Mouse (Mus musculus) testis, adult 2 months (tissue): ENCODE measurements around the gene Fam72a. TPM values are rescaled to one million over a fixed set of nuclear protein-coding genes. Genes with fewer than 3 reads are reported as not detected.

Source experiments
- H3K27ac ChIP-seq: fragments of 200-500 bp; 2 replicates; pipeline ENCODE4 v1.5.1; 2012; ENCODE audit warnings: low read depth, low read length; ENCODE audit not compliant: control insufficient read depth, insufficient read depth
- H3K27me3 ChIP-seq: fragments of 200-500 bp; 2 replicates; pipeline ENCODE4 v1.6.1; 2012; ENCODE audit warnings: mild to moderate bottlenecking, low read length, moderate library complexity; ENCODE audit not compliant: control insufficient read depth, insufficient read depth
- H3K36me3 ChIP-seq: fragments of 200-500 bp; 2 replicates; pipeline ENCODE4 v1.6.1; 2012; ENCODE audit warnings: mild to moderate bottlenecking, low read length; ENCODE audit not compliant: control insufficient read depth, insufficient read depth
- H3K4me1 ChIP-seq: fragments of 200-500 bp; 2 replicates; pipeline ENCODE4 v1.6.1; 2012; ENCODE audit warnings: low read length; ENCODE audit not compliant: control insufficient read depth, insufficient read depth
- H3K4me3 ChIP-seq: fragments of 200-500 bp; 2 replicates; pipeline ENCODE4 v1.5.1; 2012; ENCODE audit warnings: low read depth, mild to moderate bottlenecking, low read length, moderate library complexity, mixed read lengths; ENCODE audit not compliant: control insufficient read depth
- CTCF ChIP-seq: fragments of 200-500 bp; IDR thresholded peaks from 2 replicates; pipeline ENCODE4 v1.5.1; 2012; ENCODE audit warnings: low read depth, mild to moderate bottlenecking, inconsistent platforms, low read length, moderate library complexity; ENCODE audit not compliant: control insufficient read depth, insufficient read depth, insufficient replicate concordance
- POLR2A ChIP-seq: fragments of 200-500 bp; IDR thresholded peaks from 2 replicates; pipeline ENCODE4 v1.6.1; 2012; ENCODE audit warnings: low read depth, mild to moderate bottlenecking, inconsistent platforms, low read length, moderate library complexity; ENCODE audit not compliant: control insufficient read depth
- polyA plus RNA-seq: library from polyadenylated mRNA; depleted of rRNA; stranded (reverse); fragments of >200 nt; gene quantifications from 2 replicates; pipeline ENCODE4 v1.2.3, GENCODE M21; 2012; rRNA removed

Gene Fam72a
- 1.3 TPM in 2 replicates for polyA plus RNA-seq

DNA sequence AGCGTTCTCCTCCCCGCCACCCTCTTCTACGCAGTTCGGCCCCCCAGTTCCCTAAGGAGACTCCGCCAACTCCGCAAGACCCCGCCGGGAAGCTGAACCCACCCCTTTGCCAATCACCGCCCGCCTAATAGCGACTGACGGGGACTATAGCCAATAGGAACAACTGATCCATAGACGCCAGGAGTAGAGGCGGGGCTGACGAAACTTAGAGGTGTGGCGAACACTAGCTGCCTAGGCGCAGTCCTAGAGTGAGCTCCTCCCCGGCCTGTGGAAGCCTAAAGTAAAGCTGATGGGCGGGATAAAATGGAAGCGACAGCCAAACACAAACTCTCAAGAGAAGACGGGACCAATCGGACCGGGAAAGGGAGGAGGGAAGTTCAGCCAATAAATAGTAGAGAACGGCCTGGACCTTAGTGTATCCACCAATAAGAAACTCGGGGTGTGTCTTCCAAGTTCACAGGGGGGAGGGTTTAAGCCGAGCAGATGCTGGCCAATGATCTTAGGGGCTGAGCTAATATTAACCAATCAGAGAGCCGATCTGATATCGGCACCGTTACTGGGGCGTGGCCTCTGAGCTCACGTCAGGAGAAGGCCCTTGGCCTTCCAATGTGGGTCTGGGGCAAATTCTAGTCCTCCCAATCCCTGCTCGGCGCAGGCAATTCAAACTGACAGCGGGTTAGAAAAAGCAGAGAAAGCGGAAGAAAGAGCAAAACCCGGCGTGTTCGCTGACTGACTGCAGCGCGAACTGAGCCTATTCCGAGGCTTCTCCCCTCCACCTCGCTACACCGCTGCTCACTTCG is at the start of gene Fam72a, which contains the start of gene Srgap2:
Fam72a (plus strand) TSS at position 623 of the 800 bp plus-strand sequence.
Srgap2 (minus strand) TSS at position 72 of the 800 bp plus-strand sequence.
- Histone ChIP-seq H3K4me1 (peaks cover 7% of the 10 kb centered on the region), H3K27ac (peak within 1 kb of the TSS; percentile 95), H3K36me3 (no peaks in the 10 kb centered on the region), H3K27me3 (no peaks in the 10 kb centered on the region), H3K4me3 (peak within 1 kb of the TSS; percentile 94)
- TF ChIP-seq POLR2A (peak; percentile 85), CTCF (no peak)

DNA sequence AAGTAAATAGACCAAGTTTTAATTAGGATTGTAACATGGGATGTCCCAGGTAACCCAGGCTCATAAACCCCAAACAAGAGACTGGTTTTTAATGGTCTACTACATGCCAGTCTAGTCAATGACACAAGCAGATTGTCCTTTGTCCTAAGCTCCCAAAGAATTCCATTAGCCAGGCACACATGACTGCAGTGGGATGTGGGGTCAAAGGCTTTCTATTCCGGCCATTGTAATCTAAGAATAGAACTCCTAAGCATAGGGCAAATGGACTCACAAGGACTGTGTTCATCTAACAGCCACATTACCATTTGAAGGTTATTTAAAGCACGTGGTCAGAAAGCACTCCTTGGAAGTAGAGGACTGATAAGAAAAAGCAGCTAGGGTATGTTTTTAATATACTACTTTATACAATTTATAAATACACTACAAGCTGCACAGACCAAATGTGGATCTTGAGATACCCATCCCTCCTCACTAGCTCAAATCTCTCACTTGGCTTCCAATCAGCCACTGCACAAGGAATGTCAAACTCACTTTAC is 48.9 kb upstream of the Fam72a start:
- H3K36me3 ChIP-seq, result no peaks in the 10 kb centered on the region
- TF ChIP-seq POLR2A (no peak), CTCF (no peak)

DNA sequence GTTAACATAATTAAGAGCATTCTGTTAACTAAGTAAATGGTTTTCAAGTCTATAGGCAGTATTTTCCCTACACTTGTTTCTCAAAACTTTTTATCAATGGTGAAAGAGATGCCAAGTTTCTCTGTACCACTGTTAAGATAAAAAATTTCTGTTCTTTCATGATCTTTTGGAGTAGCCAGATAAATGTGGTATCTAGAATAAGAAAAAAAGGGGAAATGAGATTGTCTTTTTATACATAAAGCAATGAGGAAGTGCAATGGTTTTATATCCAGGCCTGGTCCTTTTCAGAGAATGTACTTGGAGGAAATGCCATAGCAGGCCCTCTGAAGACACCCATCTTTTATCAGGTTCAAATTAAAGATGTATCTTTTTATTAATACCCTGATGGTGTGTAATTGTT is 46.3 kb upstream of the Fam72a start:
- no peaks in the 10 kb centered on the region for H3K4me1 ChIP-seq
- H3K27ac ChIP-seq, result no peak overlapping the region
- no peak overlapping the region for H3K4me3 ChIP-seq
- no peaks in the 10 kb centered on the region for H3K27me3 ChIP-seq
- no peaks in the 10 kb centered on the region for H3K36me3 ChIP-seq
- TF ChIP-seq CTCF (no peak), POLR2A (no peak)

More for the DNA sequence above, 48.9 kb upstream of the Fam72a start:
- Histone ChIP-seq H3K4me1 (no peaks in the 10 kb centered on the region), H3K27me3 (no peaks in the 10 kb centered on the region), H3K27ac (no peak overlapping the region), H3K4me3 (no peak overlapping the region)

DNA sequence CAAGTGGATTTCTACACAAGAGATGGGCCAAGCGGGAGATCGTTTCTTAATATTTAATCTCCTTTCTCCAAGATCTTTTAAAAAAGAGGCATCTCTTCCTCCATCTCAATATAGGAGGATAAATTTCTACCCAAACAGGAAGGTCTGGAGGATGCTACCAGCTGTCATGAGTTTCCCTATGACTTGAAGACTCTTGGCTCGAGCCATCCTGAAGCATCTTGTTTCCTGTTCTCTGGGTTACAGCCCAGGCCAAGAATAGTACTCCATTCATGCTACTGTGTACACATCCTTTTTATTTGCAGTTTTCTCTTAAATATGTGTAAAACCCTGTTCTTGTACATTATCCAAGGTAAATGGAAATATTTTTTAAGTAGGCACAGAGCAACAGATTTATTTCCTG is 45.5 kb upstream of the Fam72a start:
- Histone ChIP-seq H3K4me3 (no peak overlapping the region), H3K4me1 (no peaks in the 10 kb centered on the region), H3K27me3 (no peaks in the 10 kb centered on the region), H3K27ac (no peak overlapping the region), H3K36me3 (no peaks in the 10 kb centered on the region)
- TF ChIP-seq POLR2A, result no peak
- no peak for TF ChIP-seq CTCF

DNA sequence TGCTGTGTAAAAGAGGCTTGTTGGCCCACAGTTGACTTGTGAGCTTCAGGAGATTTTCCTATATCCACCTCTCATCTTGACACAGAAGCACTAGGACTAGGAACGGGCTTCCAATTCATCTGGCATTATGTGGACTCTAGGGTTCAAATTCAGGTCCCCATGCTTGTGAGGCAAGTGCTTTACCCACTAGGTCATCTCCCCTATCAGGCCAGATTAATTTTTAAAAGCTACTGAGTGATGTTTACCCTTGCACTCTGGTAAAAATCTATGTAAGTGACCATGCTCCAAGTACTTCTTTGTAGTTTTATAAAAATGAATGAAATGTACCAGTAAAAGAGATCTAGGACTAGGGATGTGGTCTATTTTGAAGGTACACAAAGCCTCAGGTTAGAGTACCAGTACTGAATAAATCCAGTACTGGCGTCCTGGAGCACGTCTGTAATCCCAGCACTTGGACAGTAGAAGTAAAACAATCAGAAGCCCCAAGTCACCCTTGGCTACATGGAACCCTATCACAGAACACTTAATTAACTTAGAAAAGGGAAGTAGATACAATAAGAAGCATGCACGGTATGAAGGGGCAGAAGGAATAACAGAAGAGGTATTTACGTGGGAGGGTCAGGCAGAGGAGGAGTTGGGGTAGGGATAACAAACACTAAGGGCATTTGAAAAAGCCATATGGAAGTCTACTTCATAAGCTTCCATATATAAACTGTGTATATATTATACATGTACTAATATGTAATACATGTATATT is 41.4 kb upstream of the Fam72a start:
- Histone ChIP-seq H3K27ac (no peak overlapping the region), H3K27me3 (no peaks in the 10 kb centered on the region)
- no peak for TF ChIP-seq POLR2A
- TF ChIP-seq CTCF, result no peak

DNA sequence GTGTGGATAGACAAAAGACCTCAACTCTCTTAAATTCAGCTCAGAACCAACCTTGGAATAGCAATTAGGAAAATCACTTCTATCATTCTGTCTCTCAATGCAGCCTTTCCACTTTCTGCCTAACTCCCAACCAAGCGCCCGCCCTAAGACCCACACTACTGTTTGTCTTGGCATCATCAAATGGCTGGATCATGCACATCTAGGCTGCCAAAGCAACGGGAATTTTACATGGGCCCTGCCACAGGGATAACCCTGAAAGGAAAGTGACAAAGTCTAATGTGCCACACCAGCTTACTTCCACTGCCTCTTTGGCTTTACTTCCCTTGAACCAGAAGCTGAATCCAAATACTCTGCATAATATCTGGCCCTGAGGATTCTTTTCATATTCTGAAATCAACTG is 38.4 kb upstream of the Fam72a start:
- TF ChIP-seq CTCF (no peak), POLR2A (no peak)
- no peaks in the 10 kb centered on the region for H3K27me3 ChIP-seq
- H3K4me1 ChIP-seq, result no peaks in the 10 kb centered on the region
- no peak overlapping the region for H3K4me3 ChIP-seq
- H3K36me3 ChIP-seq, result no peaks in the 10 kb centered on the region
- no peak overlapping the region for H3K27ac ChIP-seq

More for the DNA sequence above, 41.4 kb upstream of the Fam72a start:
- Histone ChIP-seq H3K4me3 (no peak overlapping the region), H3K4me1 (no peaks in the 10 kb centered on the region), H3K36me3 (no peaks in the 10 kb centered on the region)

DNA sequence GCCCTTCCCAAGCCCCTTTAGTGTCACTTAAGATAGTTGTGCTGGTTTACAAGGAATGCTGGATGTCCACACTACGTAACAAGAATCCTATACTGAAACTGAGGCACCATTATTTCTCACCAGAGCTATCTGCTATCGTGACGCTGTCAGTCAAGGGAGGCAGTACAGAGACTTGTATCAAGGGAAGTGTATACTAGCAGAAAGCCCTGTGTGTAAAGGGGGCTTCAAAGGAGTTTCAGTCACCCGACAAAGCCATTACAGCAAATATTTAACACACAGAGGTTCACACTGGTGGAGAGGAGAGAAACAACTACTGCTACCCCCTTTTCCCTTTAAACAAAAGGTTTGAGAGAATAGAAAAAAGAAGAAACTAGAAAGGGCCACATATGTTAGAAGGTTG is 36.1 kb upstream of the Fam72a start:
- H3K4me3 ChIP-seq, result no peak overlapping the region

More for the DNA sequence above, 36.1 kb upstream of the Fam72a start:
- Histone ChIP-seq H3K36me3 (no peaks in the 10 kb centered on the region), H3K27me3 (no peaks in the 10 kb centered on the region), H3K4me1 (no peaks in the 10 kb centered on the region; the same call in 1 of the 2 replicates), H3K27ac (no peak overlapping the region)
- TF ChIP-seq CTCF, result no peak
- no peak for TF ChIP-seq POLR2A
